Mouse (Mus musculus) bone marrow macrophage, adult 2 months (primary cell): ENCODE data around the gene Magix. TPM values are rescaled to one million over a fixed set of nuclear protein-coding genes. Genes with fewer than 3 reads are reported as not detected.

Source experiments
- H3K27ac ChIP-seq: 2 replicates; pipeline ENCODE4 v1.5.1; 2012; ENCODE audit warnings: low read depth, low read length; ENCODE audit not compliant: insufficient read depth
- H3K4me1 ChIP-seq: 2 replicates; pipeline ENCODE4 v1.6.1; 2012; ENCODE audit warnings: low read length; ENCODE audit not compliant: control insufficient read depth, insufficient read depth
- H3K4me3 ChIP-seq: 2 replicates; pipeline ENCODE4 v1.5.1; 2012; ENCODE audit warnings: mild to moderate bottlenecking, low read length, moderate library complexity; ENCODE audit not compliant: insufficient read depth
- CTCF ChIP-seq: IDR thresholded peaks from 2 replicates; pipeline ENCODE4 v1.5.1; 2012; ENCODE audit warnings: low read depth, mild to moderate bottlenecking, low read length, moderate library complexity
- POLR2A ChIP-seq: IDR thresholded peaks from 2 replicates; pipeline ENCODE4 v1.6.1; 2012; ENCODE audit warnings: mild to moderate bottlenecking, low read depth, low read length, borderline replicate concordance
- polyA plus RNA-seq: library from polyadenylated mRNA; stranded (reverse); fragments of >200 nt; gene quantifications from 2 replicates; pipeline ENCODE4 v1.2.4, GENCODE M21; 2012; ENCODE audit not compliant: missing spikeins, insufficient read depth, insufficient read length

Magix gene
- polyA plus RNA-seq, 1 experiment, result not detected

DNA sequence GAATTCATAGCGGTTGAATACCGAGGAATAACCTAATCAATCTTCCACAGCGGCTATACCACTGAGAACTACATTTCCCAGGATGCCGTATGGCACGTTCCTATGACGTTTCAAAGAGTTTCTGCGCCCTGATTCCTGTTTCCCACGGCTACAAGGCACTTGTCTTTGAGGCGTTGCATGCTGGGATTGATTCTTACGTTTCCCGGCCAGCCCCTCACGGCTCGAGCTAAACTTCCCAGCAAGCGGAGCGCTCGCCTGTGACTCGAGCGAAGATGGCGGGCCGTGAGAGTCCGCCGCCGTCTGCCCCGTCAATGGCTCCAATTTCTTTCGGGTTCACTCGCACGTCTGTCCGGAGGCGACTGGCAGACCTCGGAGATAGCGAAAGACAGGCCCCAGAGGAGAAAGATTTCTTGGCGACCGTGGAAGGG lies 15.9 kb upstream of the Magix start, which contains the start of gene Gpkow:
TSS of gene Gpkow (plus strand) at position 178 of the 428 bp plus-strand sequence.
- peak within 1 kb of the TSS; percentile 77 for H3K4me3 ChIP-seq
- peaks cover 6% of the 10 kb centered on the region for H3K4me1 ChIP-seq
- peak within 1 kb of the TSS; percentile 34 for H3K27ac ChIP-seq
- no peak for TF ChIP-seq CTCF
- no peak for TF ChIP-seq POLR2A

GRCm38 (mm10) chrX:7696520-7696919 lies 15.5 kb upstream of the Magix start:
- no peak overlapping the region for H3K4me3 ChIP-seq
- TF ChIP-seq POLR2A (no peak), CTCF (no peak)
- H3K4me1 ChIP-seq, result peaks cover 6% of the 10 kb centered on the region
- no peak overlapping the region for H3K27ac ChIP-seq

GRCm38 (mm10) chrX:7692862-7693261 lies 11.8 kb upstream of the Magix start:
- TF ChIP-seq CTCF, result no peak
- TF ChIP-seq POLR2A, result no peak
- Histone ChIP-seq H3K4me3 (no peak overlapping the region), H3K27ac (no peak overlapping the region), H3K4me1 (peaks cover 2% of the 10 kb centered on the region; the same call in 1 of the 2 replicates)

- Histone ChIP-seq H3K4me3 (no peak overlapping the region), H3K27ac (no peak overlapping the region), H3K4me1 (no peaks in the 10 kb centered on the region)
- TF ChIP-seq POLR2A (no peak), CTCF (no peak)
Measured at GRCm38 (mm10) chrX:7690486-7690885, 9.4 kb upstream of the Magix start.

DNA sequence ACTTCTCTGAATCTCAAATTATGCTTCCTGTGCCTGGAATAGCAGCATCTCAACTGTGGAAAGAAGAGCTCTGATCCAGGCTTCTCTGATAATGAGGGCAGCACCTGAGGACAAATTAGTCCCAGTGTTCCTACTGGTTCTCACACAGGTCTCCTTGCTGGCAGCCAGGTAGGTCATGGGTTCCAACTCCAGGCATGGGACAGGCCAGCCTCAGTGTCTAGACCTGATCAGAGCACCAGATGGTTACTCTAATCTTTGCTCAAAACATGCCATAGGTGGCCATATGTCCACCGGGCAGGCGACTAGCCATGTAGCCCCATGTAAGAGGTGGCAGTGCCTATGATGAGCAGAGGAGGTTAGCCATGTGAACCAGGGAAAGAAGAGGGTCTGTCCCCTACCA lies 7.3 kb upstream of the Magix start:
- H3K27ac ChIP-seq, result no peak overlapping the region
- H3K4me1 ChIP-seq, result no peaks in the 10 kb centered on the region
- no peak for TF ChIP-seq CTCF
- no peak overlapping the region for H3K4me3 ChIP-seq

GRCm38 (mm10) chrX:7680057-7680412 lies 1.0 kb downstream of the Magix start:
- no peaks in the 10 kb centered on the region; the same call in 1 of the 2 replicates for H3K4me1 ChIP-seq
- H3K4me3 ChIP-seq, result peak overlapping the region; percentile 30; the same call in 1 of the 2 replicates
- TF ChIP-seq POLR2A (no peak), CTCF (no peak)
- no peak overlapping the region for H3K27ac ChIP-seq

- Histone ChIP-seq H3K4me3 (peak overlapping the region; percentile 30; the same call in 1 of the 2 replicates), H3K27ac (no peak overlapping the region), H3K4me1 (peaks cover 2% of the 10 kb centered on the region)
- TF ChIP-seq POLR2A (no peak), CTCF (peak; percentile 35; the same call in 1 of the 2 replicates)
Measured at GRCm38 (mm10) chrX:7679405-7680056, 1.5 kb downstream of the Magix start.

DNA sequence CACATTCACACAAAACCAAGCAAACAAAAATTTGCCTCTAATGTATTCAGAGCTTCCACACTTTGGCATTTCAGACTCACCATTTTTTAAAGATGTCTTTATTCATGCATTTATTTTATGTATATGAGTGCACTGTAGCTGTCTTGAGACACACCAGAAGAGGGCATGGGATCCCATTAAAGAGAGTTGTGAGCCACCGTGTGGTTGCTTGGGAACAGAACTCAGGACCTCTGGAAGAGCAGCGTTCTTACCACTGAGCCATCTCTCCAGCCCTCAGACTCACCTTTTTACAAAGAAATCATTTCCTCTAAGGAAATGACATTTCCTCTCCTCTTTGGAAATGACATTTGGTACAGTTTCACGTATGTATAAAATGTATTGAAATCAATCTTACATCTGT lies 2.1 kb downstream of the Magix start:
- Histone ChIP-seq H3K4me1 (peaks cover 7% of the 10 kb centered on the region), H3K4me3 (no peak overlapping the region), H3K27ac (no peak overlapping the region)
- TF ChIP-seq POLR2A, result no peak
- TF ChIP-seq CTCF, result no peak

DNA sequence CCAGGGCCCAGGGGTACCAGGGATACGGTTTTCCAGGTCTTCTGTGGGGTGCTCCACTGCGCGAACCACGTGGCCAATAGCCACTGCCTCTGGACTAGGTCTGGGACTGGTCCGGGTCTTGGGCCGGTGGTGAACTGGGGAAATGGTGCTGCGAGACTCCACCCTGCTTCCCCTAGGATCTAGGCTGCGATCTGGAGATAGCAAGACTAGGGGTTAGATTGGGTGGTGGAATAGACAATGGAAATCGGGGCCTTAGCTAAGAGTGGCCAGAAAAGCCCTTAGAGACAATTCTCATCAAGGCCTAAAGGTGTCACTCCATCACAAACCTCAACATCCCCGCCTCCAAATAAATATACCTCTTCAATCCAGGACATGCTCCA lies 6.1 kb downstream of the Magix start:
- peaks cover 20% of the 10 kb centered on the region for H3K4me1 ChIP-seq
- TF ChIP-seq CTCF, result no peak
- TF ChIP-seq POLR2A, result no peak
- H3K27ac ChIP-seq, result peak overlapping the region; percentile 80; the same call in 1 of the 2 replicates
- no peak overlapping the region; the same call in 1 of the 2 replicates for H3K4me3 ChIP-seq

- no peak for TF ChIP-seq POLR2A
- TF ChIP-seq CTCF, result no peak
- Histone ChIP-seq H3K4me3 (peak overlapping the region; percentile 35), H3K27ac (peak overlapping the region; percentile 80)
Measured at GRCm38 (mm10) chrX:7674284-7675000, 6.6 kb downstream of the Magix start.

More at GRCm38 (mm10) chrX:7674284-7675000, 6.6 kb downstream of the Magix start:
- peaks cover 20% of the 10 kb centered on the region for H3K4me1 ChIP-seq
